Mouse (Mus musculus) G1E (cell line): ENCODE results near the gene Dnph1.

Source experiments
- CTCF ChIP-seq: IDR thresholded peaks from 2 replicates; pipeline ENCODE4 v1.5.1; 2012; ENCODE audit warnings: low read depth, low read length, inconsistent platforms, mixed read lengths
- GATA1 ChIP-seq: IDR thresholded peaks from 2 replicates; pipeline ENCODE4 v1.6.1; 2012; ENCODE audit warnings: borderline replicate concordance, low read length, inconsistent platforms, mixed read lengths
- GATA2 ChIP-seq: IDR thresholded peaks from 2 replicates; pipeline ENCODE4 v1.6.1; 2012; ENCODE audit warnings: low read depth, low read length, inconsistent platforms, borderline replicate concordance
- POLR2AphosphoS5 ChIP-seq: IDR thresholded peaks from 2 replicates; pipeline ENCODE4 v1.6.1; 2012; ENCODE audit warnings: low read depth, low read length, inconsistent platforms; ENCODE audit not compliant: insufficient replicate concordance
- TAL1 ChIP-seq: conservative IDR thresholded peaks from 2 replicates; pipeline ENCODE4 v1.6.1; 2012; ENCODE audit warnings: low read depth, low read length, inconsistent platforms, mixed read lengths

DNA sequence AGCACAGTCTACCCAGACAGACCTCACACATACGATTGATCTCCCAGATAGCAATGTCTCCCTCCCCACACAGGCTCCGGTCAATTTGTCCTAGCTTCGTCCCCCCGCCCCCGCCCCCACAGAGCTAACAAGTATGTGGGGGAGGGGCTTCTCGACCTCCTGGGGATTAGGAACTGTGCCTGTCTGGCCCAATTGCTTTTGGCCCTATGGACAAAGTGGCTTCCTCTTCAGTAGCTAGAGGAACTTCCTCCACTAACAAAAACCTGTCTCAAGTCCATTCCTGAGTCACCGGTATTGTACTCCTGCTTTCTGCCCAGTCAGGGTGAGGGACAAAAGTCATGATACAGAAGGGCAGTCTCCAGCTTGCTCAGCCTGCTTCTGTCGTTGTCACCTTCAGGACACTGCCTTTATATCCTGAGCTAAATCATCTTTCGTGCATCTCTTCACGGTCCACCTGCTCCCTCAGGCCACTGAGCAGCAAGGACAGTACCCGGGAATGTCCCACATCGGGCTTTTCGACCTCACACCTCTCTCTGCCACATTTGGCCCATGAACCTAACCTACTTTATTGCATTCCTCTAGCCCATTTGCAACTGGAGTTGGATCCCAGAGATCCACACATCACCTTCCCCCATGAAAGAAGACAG lies 43.1 kb upstream of the Dnph1 start:
- TF ChIP-seq POLR2AphosphoS5 (no peak), GATA1 (no peak), CTCF (no peak), TAL1 (no peak), GATA2 (no peak)
